Mouse (Mus musculus) bone marrow macrophage, adult 2 months (primary cell): Measurements from ENCODE around the gene Rapgef4.

Source experiments
- CTCF ChIP-seq: IDR thresholded peaks from 2 replicates; pipeline ENCODE4 v1.5.1; 2012; ENCODE audit warnings: low read depth, mild to moderate bottlenecking, low read length, moderate library complexity
- POLR2A ChIP-seq: IDR thresholded peaks from 2 replicates; pipeline ENCODE4 v1.6.1; 2012; ENCODE audit warnings: mild to moderate bottlenecking, low read depth, low read length, borderline replicate concordance

GRCm38 (mm10) chr2:72104604-72105003, 123.6 kb downstream of the Rapgef4 start:
- TF ChIP-seq CTCF: no peak
- TF ChIP-seq POLR2A: no peak
